Mouse (Mus musculus) lung, postnatal 0 days (tissue): ENCODE results near the gene Muc13. TPM values are rescaled to one million over a fixed set of nuclear protein-coding genes. Genes with fewer than 3 reads are reported as not detected.

Source experiments
- ATAC-seq: fragments of 200-750 bp; cut with Nextera tagmentation; 2 replicates; pipeline ENCODE4 v1.8.0; 2017; ENCODE audit warnings: moderate library complexity
- DNase-seq: peaks from one replicate; pipeline ENCODE4 v3.0.0-alpha.2; 2016; ENCODE audit warnings: low spot score
- H3K27ac ChIP-seq: fragments of 300-500 bp; sonication (generic); 2 replicates; pipeline ENCODE4 v1.5.1; 2014; ENCODE audit warnings: antibody characterized with exemption, mild to moderate bottlenecking, low read length, mixed read lengths
- H3K27me3 ChIP-seq: fragments of 300-500 bp; sonication (generic); replicated peaks from 2 replicates; pipeline ENCODE4 v1.6.1; 2014; ENCODE audit warnings: low read length, mixed read lengths; ENCODE audit not compliant: insufficient read depth
- H3K36me3 ChIP-seq: fragments of 300-500 bp; sonication (generic); 2 replicates; pipeline ENCODE4 v1.6.1; 2014; ENCODE audit warnings: low read length, mixed read lengths; ENCODE audit not compliant: insufficient read depth
- H3K4me1 ChIP-seq: fragments of 300-500 bp; sonication (generic); 2 replicates; pipeline ENCODE4 v1.6.1; 2014; ENCODE audit warnings: antibody characterized with exemption, low read depth, low read length, mixed read lengths; ENCODE audit not compliant: insufficient read depth
- H3K4me2 ChIP-seq: fragments of 300-500 bp; sonication (generic); replicated peaks from 2 replicates; pipeline ENCODE4 v1.6.1; 2014; ENCODE audit warnings: low read depth, mild to moderate bottlenecking, low read length, moderate library complexity, mixed read lengths
- H3K4me3 ChIP-seq: fragments of 300-500 bp; sonication (generic); 2 replicates; pipeline ENCODE4 v1.5.1; 2014; ENCODE audit warnings: low read depth, low read length
- H3K9ac ChIP-seq: fragments of 300-500 bp; sonication (generic); replicated peaks from 2 replicates; pipeline ENCODE4 v1.6.1; 2014; ENCODE audit warnings: low read depth, mild to moderate bottlenecking
- H3K9me3 ChIP-seq: fragments of 300-500 bp; sonication (generic); 2 replicates; pipeline ENCODE4 v1.6.1; 2016; ENCODE audit warnings: low read length, mixed read lengths
- CTCF ChIP-seq: IDR thresholded peaks from 2 replicates; pipeline ENCODE4 v1.5.1; 2016; ENCODE audit warnings: antibody characterized with exemption, mild to moderate bottlenecking
- EP300 ChIP-seq: IDR thresholded peaks from 2 replicates; pipeline ENCODE4 v1.6.1; 2016; ENCODE audit warnings: antibody characterized with exemption, mild to moderate bottlenecking, control low read depth
- WGBS: fragments of 180-500 bp; shearing (Covaris S2); extraction: QIAGEN DNeasy Blood & Tissue Kit; methylation state at CpG from one replicate; pipeline ENCODE4 v1.1.7; 2014; 5-methylcytosine and 5-hydroxymethylcytosine counted together
- polyA plus RNA-seq: library from polyadenylated mRNA; unstranded; fragments of >200 nt; fragmentation: Nextera tagmentation; extraction: Ambion mirVana; gene quantifications from 2 replicates; pipeline ENCODE4 v1.2.1, GENCODE M21; 2015

Muc13 gene
- polyA plus RNA-seq, 1 experiment from 2014 or later = 0.08 TPM

DNA sequence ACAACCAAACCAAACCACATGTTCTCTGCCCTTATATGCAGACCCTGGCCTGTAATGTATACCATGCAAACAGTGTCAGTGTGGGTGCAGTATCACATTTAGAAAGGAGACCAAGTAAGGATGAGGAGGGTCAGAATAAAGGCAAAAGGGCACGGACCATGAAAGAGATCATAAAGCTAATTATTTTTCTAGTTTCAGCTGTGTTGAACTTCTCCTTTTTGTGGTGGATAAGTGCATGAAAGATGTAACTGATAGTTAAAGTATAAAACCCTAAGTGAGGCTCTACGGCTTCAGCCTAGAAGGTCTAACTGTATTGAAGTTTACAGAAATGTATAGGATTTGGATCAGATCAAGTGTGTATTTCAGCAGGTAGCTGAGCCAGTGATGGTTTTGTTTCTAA, 45.8 kb upstream of the Muc13 start:
- TF ChIP-seq CTCF (no peak), EP300 (no peak)
- WGBS = 87% methylated on average over 2 of the region's 2 CpGs
- DNase-seq = no peak
- H3K4me3 ChIP-seq = no peak overlapping the region
- H3K27me3 ChIP-seq = no peaks in the 10 kb centered on the region
- no peak for ATAC-seq
- no peaks in the 10 kb centered on the region for H3K4me1 ChIP-seq
- no peak overlapping the region for H3K4me2 ChIP-seq
- no peaks in the 10 kb centered on the region for H3K9me3 ChIP-seq
- H3K9ac ChIP-seq = no peak overlapping the region
- peaks cover 5% of the 10 kb centered on the region; the same call in 1 of the 2 replicates for H3K36me3 ChIP-seq
- no peak overlapping the region for H3K27ac ChIP-seq

- WGBS = 27% methylated on average over 13 of the region's 13 CpGs
- H3K36me3 ChIP-seq = peaks cover 8% of the 10 kb centered on the region; the same call in 1 of the 2 replicates
- no peaks in the 10 kb centered on the region for H3K9me3 ChIP-seq
- 0 out of 2 replicates have a peak overlapping the region, but pooled peaks have one; percentile 19 for H3K4me3 ChIP-seq
- TF ChIP-seq EP300 (0 out of 2 replicates have a peak, but pooled peaks have one; percentile 13), CTCF (no peak)
- no peak overlapping the region for H3K27ac ChIP-seq
- no peaks in the 10 kb centered on the region for H3K27me3 ChIP-seq
- no peak overlapping the region for H3K9ac ChIP-seq
- DNase-seq = peak; percentile 56
- peak; percentile 42; the same call in 1 of the 2 replicates for ATAC-seq
- no peaks in the 10 kb centered on the region for H3K4me1 ChIP-seq
- H3K4me2 ChIP-seq = peak overlapping the region; percentile 49
These were observed 42.7 kb upstream of the Muc13 start for GRCm38 (mm10) chr16:33751152-33751551.

GRCm38 (mm10) chr16:33751590-33751989, 42.2 kb upstream of the Muc13 start:
- DNase-seq (peak; percentile 37), ATAC-seq (peak; percentile 47)
- TF ChIP-seq CTCF = no peak
- Histone ChIP-seq H3K4me3 (0 out of 2 replicates have a peak overlapping the region, but pooled peaks have one; percentile 19), H3K9me3 (no peaks in the 10 kb centered on the region), H3K27me3 (no peaks in the 10 kb centered on the region), H3K36me3 (peaks cover 8% of the 10 kb centered on the region; the same call in 1 of the 2 replicates), H3K4me1 (no peaks in the 10 kb centered on the region), H3K9ac (no peak overlapping the region), H3K4me2 (peak overlapping the region; percentile 49), H3K27ac (no peak overlapping the region)
- WGBS = 43% methylated on average over 12 of the region's 12 CpGs

GRCm38 (mm10) chr16:33752904-33753578, 40.8 kb upstream of the Muc13 start:
- WGBS = 38% methylated on average over 8 of the region's 8 CpGs
- no peak overlapping the region for H3K9ac ChIP-seq
- peak overlapping the region; percentile 68 for H3K27ac ChIP-seq
- H3K36me3 ChIP-seq = peaks cover 8% of the 10 kb centered on the region; the same call in 1 of the 2 replicates
- no peak overlapping the region for H3K4me2 ChIP-seq
- ATAC-seq = peak; percentile 86
- H3K4me1 ChIP-seq = no peaks in the 10 kb centered on the region
- no peaks in the 10 kb centered on the region for H3K27me3 ChIP-seq
- no peaks in the 10 kb centered on the region for H3K9me3 ChIP-seq
- no peak for TF ChIP-seq CTCF
- peak; percentile 79; the same call in 1 of the 2 replicates for TF ChIP-seq EP300
- no peak overlapping the region for H3K4me3 ChIP-seq
- peak; percentile 70 for DNase-seq

GRCm38 (mm10) chr16:33755293-33755692, 38.5 kb upstream of the Muc13 start:
- Histone ChIP-seq H3K4me2 (no peak overlapping the region), H3K36me3 (peaks cover 10% of the 10 kb centered on the region; the same call in 1 of the 2 replicates), H3K9ac (no peak overlapping the region), H3K9me3 (no peaks in the 10 kb centered on the region), H3K4me3 (no peak overlapping the region), H3K4me1 (no peaks in the 10 kb centered on the region), H3K27me3 (no peaks in the 10 kb centered on the region), H3K27ac (no peak overlapping the region)
- ATAC-seq (no peak), DNase-seq (no peak)
- 81% methylated on average over 8 of the region's 8 CpGs for WGBS
- no peak for TF ChIP-seq CTCF
- TF ChIP-seq EP300 = no peak

DNA sequence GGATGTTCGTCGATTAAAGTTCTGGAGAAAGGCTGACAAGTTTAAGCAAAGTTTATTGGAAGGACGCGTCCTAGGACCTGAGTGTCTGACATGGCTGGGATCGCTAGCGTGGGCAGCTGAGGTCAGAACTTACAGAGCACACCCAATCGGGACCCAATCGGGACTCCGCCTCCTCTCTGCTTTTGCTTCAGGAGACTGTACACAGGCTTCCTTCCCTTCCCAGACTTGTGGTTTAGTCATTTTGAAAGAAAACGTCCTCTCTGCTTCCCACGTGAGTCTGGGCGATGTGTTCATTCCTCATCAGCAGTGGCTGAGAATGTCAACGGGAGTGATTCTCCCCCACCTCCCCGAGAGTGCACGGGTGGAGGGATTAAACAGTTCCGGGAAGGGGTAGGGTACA, 37.9 kb upstream of the Muc13 start:
- no peak overlapping the region for H3K4me2 ChIP-seq
- ATAC-seq (no peak), DNase-seq (no peak)
- no peaks in the 10 kb centered on the region for H3K9me3 ChIP-seq
- peaks cover 13% of the 10 kb centered on the region; the same call in 1 of the 2 replicates for H3K36me3 ChIP-seq
- H3K4me3 ChIP-seq = no peak overlapping the region
- no peak overlapping the region for H3K27ac ChIP-seq
- WGBS = 55% methylated on average over 16 of the region's 16 CpGs
- H3K9ac ChIP-seq = no peak overlapping the region
- no peaks in the 10 kb centered on the region for H3K4me1 ChIP-seq
- TF ChIP-seq CTCF (no peak), EP300 (no peak)
- no peaks in the 10 kb centered on the region for H3K27me3 ChIP-seq
